Mouse (Mus musculus) G1E (cell line): ENCODE data around the gene Surf2. TPM values are rescaled to one million over a fixed set of nuclear protein-coding genes. Genes with fewer than 3 reads are reported as not detected.

ENCODE experiments used
- ATAC-seq: 2 replicates; pipeline ENCODE4 v1.8.0; 2016; ENCODE audit warnings: mild to moderate bottlenecking; ENCODE audit not compliant: insufficient number of reproducible peaks, poor library complexity, low FRiP score, severe bottlenecking; ENCODE audit errors: extremely low read depth
- DNase-seq: peaks from one replicate; pipeline ENCODE4 v3.0.0; 2012; ENCODE audit warnings: low spot score
- H3K27me3 ChIP-seq: 2 replicates; pipeline ENCODE4 v1.6.1; 2012; ENCODE audit warnings: mild to moderate bottlenecking, low read length, inconsistent platforms; ENCODE audit not compliant: insufficient read depth
- H3K36me3 ChIP-seq: replicated peaks from 2 replicates; pipeline ENCODE3; 2012; ENCODE audit warnings: mild to moderate bottlenecking, inconsistent platforms
- H3K4me1 ChIP-seq: 2 replicates; pipeline ENCODE4 v1.6.1; 2012; ENCODE audit warnings: low read depth, low read length, inconsistent platforms, mixed read lengths; ENCODE audit not compliant: insufficient read depth
- H3K4me3 ChIP-seq: 2 replicates; pipeline ENCODE4 v1.5.1; 2012; ENCODE audit warnings: low read depth, mild to moderate bottlenecking, inconsistent platforms, low read length, moderate library complexity, mixed read lengths
- H3K9me3 ChIP-seq: replicated peaks from 2 replicates; pipeline ENCODE4 v1.6.1; 2012; ENCODE audit warnings: inconsistent platforms
- CTCF ChIP-seq: IDR thresholded peaks from 2 replicates; pipeline ENCODE4 v1.5.1; 2012; ENCODE audit warnings: low read depth, low read length, inconsistent platforms, mixed read lengths
- GATA1 ChIP-seq: IDR thresholded peaks from 2 replicates; pipeline ENCODE4 v1.6.1; 2012; ENCODE audit warnings: borderline replicate concordance, low read length, inconsistent platforms, mixed read lengths
- GATA2 ChIP-seq: IDR thresholded peaks from 2 replicates; pipeline ENCODE4 v1.6.1; 2012; ENCODE audit warnings: low read depth, low read length, inconsistent platforms, borderline replicate concordance
- POLR2AphosphoS5 ChIP-seq: IDR thresholded peaks from 2 replicates; pipeline ENCODE4 v1.6.1; 2012; ENCODE audit warnings: low read depth, low read length, inconsistent platforms; ENCODE audit not compliant: insufficient replicate concordance
- TAL1 ChIP-seq: conservative IDR thresholded peaks from 2 replicates; pipeline ENCODE4 v1.6.1; 2012; ENCODE audit warnings: low read depth, low read length, inconsistent platforms, mixed read lengths
- polyA plus RNA-seq: library from polyadenylated mRNA; stranded (reverse); fragments of >175 nt; gene quantifications from 2 replicates; pipeline ENCODE4 v1.2.3, GENCODE M21; 2012
- total RNA-seq, 2 experiments: library from RNA; stranded (forward) in 1 of 2; stranded (reverse) in 1 of 2; fragments of 200-1000 nt in 1 of 2; fragments of >200 nt in 1 of 2; fragmentation: Nextera tagmentation in 1 of 2; gene quantifications; 2 replicates each; pipeline ENCODE4 v1.2.3; 2014 to 2017

Gene Surf2
- total and polyA plus RNA-seq, 3 experiments = 11.1 to 81.8 (median 69.6) TPM

DNA sequence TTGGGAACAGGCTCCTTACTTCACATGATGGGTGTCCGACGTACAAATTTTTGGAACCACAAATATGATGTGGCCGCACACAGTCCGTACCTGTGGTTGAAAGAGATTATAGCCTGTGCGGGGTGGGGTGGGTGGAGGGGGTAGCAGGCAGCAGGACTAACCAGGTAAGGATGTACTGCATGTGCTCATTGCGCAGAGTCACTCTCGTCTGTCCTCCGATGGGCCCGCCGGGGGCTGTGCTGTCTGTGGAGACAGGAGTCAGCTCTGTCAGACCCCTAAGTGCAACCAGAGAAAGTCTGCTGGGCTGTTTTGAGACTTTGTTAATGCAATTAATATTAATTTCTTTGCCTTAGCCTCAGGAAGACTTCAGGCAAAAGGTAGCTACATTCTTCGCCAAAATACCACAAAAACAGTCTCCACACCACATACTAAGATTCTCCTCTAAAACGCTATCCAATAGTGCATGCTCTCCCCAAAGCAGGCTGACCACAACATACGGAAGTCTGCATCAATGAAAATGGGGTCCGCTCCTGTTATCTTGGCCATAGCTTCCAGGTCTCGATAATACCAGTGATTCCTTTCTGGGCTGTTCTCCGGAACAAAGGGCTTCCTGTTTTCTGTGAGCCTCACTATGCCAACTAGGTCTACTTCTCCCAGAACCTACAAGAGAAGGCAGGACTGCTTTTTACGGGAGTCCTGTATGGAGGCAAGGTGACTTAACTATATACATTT is 2.6 kb upstream of the Surf2 start:
- Histone ChIP-seq H3K4me1 (peaks cover 74% of the 10 kb centered on the region), H3K4me3 (peak overlapping the region; percentile 99), H3K27me3 (no peaks in the 10 kb centered on the region), H3K36me3 (peaks cover 71% of the 10 kb centered on the region), H3K9me3 (no peaks in the 10 kb centered on the region)
- TF ChIP-seq POLR2AphosphoS5 (peak; percentile 11; the same call in 1 of the 2 replicates), GATA2 (no peak), CTCF (no peak)
- ATAC-seq = no peak
- no peak for DNase-seq

DNA sequence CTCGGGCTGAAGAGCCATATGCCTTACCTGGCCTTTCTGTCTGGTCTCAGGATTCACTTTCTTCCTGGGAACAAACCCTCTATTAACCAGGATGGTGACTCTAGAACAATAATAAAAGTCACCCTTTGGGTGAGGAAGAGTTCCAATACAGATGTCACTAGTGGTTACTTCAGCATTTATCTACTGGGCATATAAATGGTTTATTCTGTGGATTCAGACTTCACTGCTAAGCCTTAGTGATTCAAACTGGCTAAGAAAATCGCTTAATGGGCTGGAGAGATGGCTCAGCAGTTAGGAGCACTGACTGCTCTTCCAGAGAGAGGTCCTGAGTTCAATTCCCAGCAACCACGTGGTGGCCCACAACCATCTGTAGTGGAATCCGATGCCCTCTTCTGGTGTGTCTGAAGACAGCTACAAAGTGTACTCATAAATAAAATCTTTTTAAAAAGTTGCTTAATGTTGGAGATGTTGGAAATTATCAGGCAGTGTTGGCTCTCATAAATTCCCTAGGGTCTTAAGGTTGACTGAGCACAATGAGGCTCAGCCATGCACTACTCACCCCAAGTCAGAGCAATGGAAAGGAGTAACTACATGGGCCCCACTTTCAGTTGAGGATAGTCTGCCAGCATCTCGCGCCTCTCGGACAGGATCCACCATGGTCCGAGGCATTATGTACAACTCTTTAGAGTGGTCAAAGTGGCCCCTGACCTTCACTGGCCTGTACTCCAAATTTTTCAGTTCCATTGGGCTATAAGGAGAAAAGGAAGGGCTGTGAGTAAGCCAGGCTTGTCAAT is 1.8 kb upstream of the Surf2 start:
- no peak for DNase-seq
- peak overlapping the region; percentile 99; the same call in 1 of the 2 replicates for H3K4me3 ChIP-seq
- H3K9me3 ChIP-seq = no peaks in the 10 kb centered on the region
- peaks cover 73% of the 10 kb centered on the region for H3K36me3 ChIP-seq
- no peak for ATAC-seq
- TF ChIP-seq TAL1 (no peak), GATA1 (no peak), CTCF (no peak), GATA2 (no peak), POLR2AphosphoS5 (peak; percentile 70; the same call in 1 of the 2 replicates)
- H3K4me1 ChIP-seq = peaks cover 75% of the 10 kb centered on the region
- H3K27me3 ChIP-seq = no peaks in the 10 kb centered on the region

DNA sequence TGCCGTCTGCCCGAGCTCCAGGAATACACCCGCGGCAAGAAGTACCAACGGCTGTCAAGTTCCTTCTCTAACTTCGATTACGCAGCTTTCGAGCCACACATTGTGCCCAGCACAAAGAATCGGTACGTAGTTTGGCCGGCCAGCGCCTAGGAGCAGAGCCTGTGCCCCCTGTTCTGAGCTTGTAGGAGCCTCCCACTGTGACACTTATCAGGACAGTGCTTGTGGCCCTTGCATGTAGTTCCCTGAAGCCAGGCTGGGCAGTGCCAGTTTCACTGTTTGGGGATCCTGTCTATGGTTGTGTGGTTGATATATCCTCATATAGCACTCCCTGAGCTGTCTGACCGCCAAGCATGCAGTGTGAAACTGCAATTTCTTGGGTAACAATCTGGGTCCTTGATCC is 571 bp downstream of the Surf2 start:
- TF ChIP-seq GATA2 (no peak), TAL1 (no peak), POLR2AphosphoS5 (no peak), CTCF (no peak), GATA1 (no peak)
- no peaks in the 10 kb centered on the region for H3K9me3 ChIP-seq
- DNase-seq = no peak
- H3K4me1 ChIP-seq = peaks cover 85% of the 10 kb centered on the region
- peaks cover 87% of the 10 kb centered on the region for H3K36me3 ChIP-seq
- no peak for ATAC-seq
- H3K27me3 ChIP-seq = no peaks in the 10 kb centered on the region
- peak overlapping the region; percentile 86 for H3K4me3 ChIP-seq

DNA sequence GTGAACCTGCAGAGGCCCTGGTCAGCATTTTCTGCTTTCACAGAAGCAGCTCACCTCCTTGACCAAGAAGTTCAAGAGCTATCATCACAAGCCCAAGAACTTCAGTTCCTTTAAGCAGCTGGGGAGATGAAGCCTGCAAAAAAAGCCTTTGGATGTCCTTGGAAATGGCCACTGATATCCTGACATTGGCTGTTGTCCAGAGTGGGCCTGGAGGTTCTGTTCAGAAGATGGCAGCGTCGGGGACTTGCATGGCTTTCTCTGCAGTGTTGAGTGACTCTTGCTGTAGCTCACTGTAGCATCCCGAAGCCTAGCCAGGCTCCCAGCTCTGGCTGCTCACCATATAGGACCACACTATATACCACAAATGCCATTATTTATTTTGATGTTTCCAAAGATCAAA is 3.5 kb downstream of the Surf2 start:
- DNase-seq (no peak), ATAC-seq (no peak)
- H3K36me3 ChIP-seq = peaks cover 88% of the 10 kb centered on the region
- H3K4me3 ChIP-seq = no peak overlapping the region
- TF ChIP-seq GATA1 (no peak), TAL1 (no peak), POLR2AphosphoS5 (no peak), CTCF (no peak), GATA2 (no peak)
- no peaks in the 10 kb centered on the region for H3K9me3 ChIP-seq
- no peaks in the 10 kb centered on the region for H3K27me3 ChIP-seq
- H3K4me1 ChIP-seq = peaks cover 63% of the 10 kb centered on the region

DNA sequence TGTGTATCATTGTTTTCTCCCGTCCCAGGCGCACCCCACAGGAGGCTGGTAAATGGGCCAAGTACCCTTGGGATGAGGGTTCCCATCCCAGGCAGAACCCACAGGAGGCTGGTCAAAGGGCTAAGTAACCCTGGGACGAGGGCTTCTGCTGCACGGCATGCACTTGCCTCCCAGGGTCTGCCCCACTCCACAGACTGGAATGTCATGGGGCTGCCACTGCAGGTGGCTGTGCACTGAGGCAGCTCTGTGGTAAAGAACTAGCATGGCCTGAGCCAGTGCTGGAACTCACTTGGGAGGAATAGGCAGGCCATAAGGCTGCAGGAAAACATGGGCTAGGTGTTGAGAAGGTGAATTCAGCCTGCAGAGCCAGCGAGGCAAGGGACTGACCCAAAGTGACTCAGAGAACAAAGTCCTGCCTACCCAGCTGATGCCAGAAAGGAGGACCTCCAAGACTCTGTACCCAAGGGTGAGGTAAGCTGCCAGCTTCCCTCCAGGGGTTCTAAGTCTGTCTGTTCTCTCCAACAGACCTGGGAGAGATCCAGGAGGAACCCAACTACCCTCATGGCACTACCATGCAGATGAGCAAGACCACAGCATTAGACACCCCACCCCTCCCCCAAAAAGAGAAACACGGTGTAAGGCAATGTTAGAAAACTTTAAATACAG is 4.2 kb downstream of the Surf2 start:
- Histone ChIP-seq H3K4me3 (peak overlapping the region; percentile 28), H3K27me3 (no peaks in the 10 kb centered on the region), H3K9me3 (no peaks in the 10 kb centered on the region), H3K4me1 (peaks cover 59% of the 10 kb centered on the region), H3K36me3 (peaks cover 89% of the 10 kb centered on the region)
- ATAC-seq (no peak), DNase-seq (no peak)
- TF ChIP-seq POLR2AphosphoS5 = no peak
- TF ChIP-seq GATA1 = no peak
- no peak for TF ChIP-seq GATA2
- TF ChIP-seq TAL1 = no peak
- TF ChIP-seq CTCF = no peak

DNA sequence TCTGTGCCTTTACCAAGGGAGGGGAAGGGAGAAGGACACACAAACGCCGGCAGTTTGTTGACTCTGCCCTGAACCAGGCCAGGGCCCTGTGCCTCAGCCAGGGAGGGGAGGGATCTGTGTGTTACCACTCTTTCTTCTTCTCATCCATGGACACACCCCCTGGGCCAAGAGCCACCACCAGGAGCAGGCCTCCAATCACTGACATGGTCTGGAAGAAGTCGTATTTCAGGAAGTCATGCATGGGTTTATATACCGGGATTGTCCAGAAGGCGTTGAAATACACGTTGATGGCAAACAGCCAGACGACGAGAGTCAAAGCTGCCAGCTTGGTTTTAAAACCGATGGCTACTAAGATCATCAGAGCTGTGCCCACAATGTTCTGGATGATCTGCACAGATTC is 5.6 kb downstream of the Surf2 start:
- no peak for DNase-seq
- Histone ChIP-seq H3K9me3 (no peaks in the 10 kb centered on the region), H3K4me1 (peaks cover 44% of the 10 kb centered on the region), H3K4me3 (no peak overlapping the region), H3K27me3 (no peaks in the 10 kb centered on the region), H3K36me3 (peaks cover 100% of the 10 kb centered on the region)
- TF ChIP-seq POLR2AphosphoS5 = no peak
- no peak for TF ChIP-seq TAL1
- TF ChIP-seq GATA1 = no peak
- no peak for TF ChIP-seq CTCF
- no peak for TF ChIP-seq GATA2
- no peak for ATAC-seq
